Mouse (Mus musculus) lung, embryonic 16.5 days (tissue): Measurements from ENCODE around the gene Syne4. TPM values are rescaled to one million over a fixed set of nuclear protein-coding genes. Genes with fewer than 3 reads are reported as not detected.

Experiments
- ATAC-seq: fragments of 200-750 bp; cut with Nextera tagmentation; 2 replicates; pipeline ENCODE4 v1.8.0; 2017; ENCODE audit warnings: low read depth, mild to moderate bottlenecking, moderate library complexity
- H3K27ac ChIP-seq: fragments of 300-500 bp; sonication (generic); 2 replicates; pipeline ENCODE4 v1.5.1; 2014; ENCODE audit warnings: mild to moderate bottlenecking, control low read depth, low read length
- H3K27me3 ChIP-seq: fragments of 300-500 bp; sonication (generic); 2 replicates; pipeline ENCODE4 v1.6.1; 2014; ENCODE audit warnings: low read depth, low read length, mixed read lengths; ENCODE audit not compliant: control insufficient read depth, insufficient read depth
- H3K36me3 ChIP-seq: fragments of 300-500 bp; sonication (generic); 2 replicates; pipeline ENCODE4 v1.6.1; 2014; ENCODE audit warnings: low read length; ENCODE audit not compliant: control insufficient read depth, insufficient read depth
- H3K4me1 ChIP-seq: fragments of 300-500 bp; sonication (generic); replicated peaks from 2 replicates; pipeline ENCODE4 v1.6.1; 2014; ENCODE audit warnings: low read length, mixed read lengths; ENCODE audit not compliant: control insufficient read depth, insufficient read depth
- H3K4me2 ChIP-seq: fragments of 300-500 bp; sonication (generic); 2 replicates; pipeline ENCODE4 v1.6.1; 2014; ENCODE audit warnings: low read depth, low read length, control low read depth
- H3K4me3 ChIP-seq: fragments of 300-500 bp; sonication (generic); 2 replicates; pipeline ENCODE4 v1.5.1; 2014; ENCODE audit warnings: mild to moderate bottlenecking, low read length, control low read depth
- H3K9ac ChIP-seq: fragments of 300-500 bp; sonication (generic); 2 replicates; pipeline ENCODE4 v1.6.1; 2014; ENCODE audit warnings: low read length, control low read depth
- H3K9me3 ChIP-seq: fragments of 300-500 bp; sonication (generic); 2 replicates; pipeline ENCODE4 v1.6.1; 2016; ENCODE audit warnings: low read length; ENCODE audit not compliant: control insufficient read depth
- WGBS: fragments of 180-500 bp; shearing (Covaris S2); extraction: QIAGEN DNeasy Blood & Tissue Kit; methylation state at CpG from one replicate; pipeline ENCODE4 v1.1.7; 2014; 5-methylcytosine and 5-hydroxymethylcytosine counted together
- polyA plus RNA-seq: library from polyadenylated mRNA; unstranded; fragments of >200 nt; fragmentation: Nextera tagmentation; extraction: Ambion mirVana; gene quantifications from 2 replicates; pipeline ENCODE4 v1.2.1, GENCODE M21; 2015

The Syne4 gene
- 32.5 and 33.6 TPM in 2 replicates for polyA plus RNA-seq

- Histone ChIP-seq H3K4me1 (peaks cover 2% of the 10 kb centered on the region), H3K9ac (peak within 1 kb of the TSS; percentile 61), H3K9me3 (no peaks in the 10 kb centered on the region), H3K27me3 (no peaks in the 10 kb centered on the region), H3K27ac (peak within 1 kb of the TSS; percentile 27; the same call in 1 of the 2 replicates), H3K4me2 (peak within 1 kb of the TSS; percentile 55), H3K36me3 (no peaks in the 10 kb centered on the region), H3K4me3 (peak within 1 kb of the TSS; percentile 49)
- peak; percentile 49 for ATAC-seq
- 7% methylated on average over 9 of the region's 9 CpGs for WGBS
Observed at GRCm38 (mm10) chr7:30314721-30315155, at the start of gene Syne4. Gene Syne4, plus strand, starts transcription at chr7:30314807.

DNA sequence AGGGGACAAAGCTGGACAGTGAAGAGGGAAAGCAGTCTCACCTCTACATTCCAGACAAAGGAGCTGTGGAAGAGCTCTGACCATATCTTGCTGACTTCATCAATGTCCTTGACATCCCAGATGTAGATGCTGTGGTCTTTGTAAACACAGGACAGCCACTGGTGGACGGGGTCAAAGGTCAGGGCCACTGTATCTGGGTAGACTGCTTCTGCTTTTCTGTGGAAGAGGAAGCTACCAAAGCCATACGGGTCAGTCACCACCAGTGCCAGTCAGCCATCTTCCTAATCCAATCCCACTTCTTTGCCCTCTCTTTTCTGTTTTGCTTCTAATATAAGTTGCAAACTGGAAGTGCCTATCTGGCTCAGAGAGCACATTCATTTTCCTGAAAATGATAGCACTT, 49.6 kb upstream of the Syne4 start:
- H3K36me3 ChIP-seq: peaks cover 4% of the 10 kb centered on the region; the same call in 1 of the 2 replicates
- no peak overlapping the region for H3K9ac ChIP-seq
- no peaks in the 10 kb centered on the region for H3K4me1 ChIP-seq
- H3K9me3 ChIP-seq: no peaks in the 10 kb centered on the region
- WGBS: 63% methylated on average over 2 of the region's 2 CpGs
- H3K27me3 ChIP-seq: no peaks in the 10 kb centered on the region
- no peak overlapping the region for H3K4me3 ChIP-seq
- H3K4me2 ChIP-seq: no peak overlapping the region
- ATAC-seq: no peak
- H3K27ac ChIP-seq: no peak overlapping the region

DNA sequence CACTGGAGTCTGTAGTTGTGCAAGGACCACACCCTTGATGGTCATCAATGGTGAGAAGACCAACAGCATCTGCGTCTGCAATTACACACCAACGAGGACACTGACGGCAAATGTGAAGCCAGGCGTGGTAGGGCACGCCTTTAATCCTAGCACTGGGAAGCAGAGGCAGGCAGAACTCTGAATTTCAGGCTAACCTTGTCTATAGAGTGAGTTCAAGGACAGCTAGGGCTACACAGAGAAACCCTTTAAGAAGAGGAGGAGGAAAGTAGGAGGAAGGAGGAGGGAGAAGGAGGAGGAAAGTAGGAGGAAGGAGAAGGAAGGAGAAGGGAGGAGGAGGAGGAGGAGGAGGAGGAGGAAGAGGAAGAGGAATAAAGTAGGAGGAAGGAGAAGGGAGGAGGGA, 49.1 kb upstream of the Syne4 start:
- H3K36me3 ChIP-seq: peaks cover 4% of the 10 kb centered on the region; the same call in 1 of the 2 replicates
- H3K27ac ChIP-seq: no peak overlapping the region
- H3K9ac ChIP-seq: no peak overlapping the region
- H3K4me1 ChIP-seq: no peaks in the 10 kb centered on the region
- WGBS: 92% methylated on average over 5 of the region's 5 CpGs
- no peak for ATAC-seq
- H3K4me2 ChIP-seq: no peak overlapping the region
- H3K27me3 ChIP-seq: no peaks in the 10 kb centered on the region
- no peak overlapping the region for H3K4me3 ChIP-seq
- no peaks in the 10 kb centered on the region for H3K9me3 ChIP-seq

GRCm38 (mm10) chr7:30265935-30266334, 48.7 kb upstream of the Syne4 start:
- no peak for ATAC-seq
- WGBS: 88% methylated on average over 7 of the region's 7 CpGs
- no peak overlapping the region for H3K9ac ChIP-seq
- no peaks in the 10 kb centered on the region for H3K4me1 ChIP-seq
- H3K4me3 ChIP-seq: no peak overlapping the region
- no peak overlapping the region for H3K27ac ChIP-seq
- H3K4me2 ChIP-seq: no peak overlapping the region
- H3K9me3 ChIP-seq: no peaks in the 10 kb centered on the region
- H3K36me3 ChIP-seq: peaks cover 4% of the 10 kb centered on the region; the same call in 1 of the 2 replicates
- H3K27me3 ChIP-seq: no peaks in the 10 kb centered on the region

- Histone ChIP-seq H3K4me2 (no peak overlapping the region), H3K27ac (no peak overlapping the region), H3K4me1 (no peaks in the 10 kb centered on the region), H3K4me3 (no peak overlapping the region), H3K9ac (no peak overlapping the region), H3K9me3 (no peaks in the 10 kb centered on the region), H3K36me3 (0 out of 2 replicates have a peak, but pooled peaks cover 4% of the 10 kb centered on the region), H3K27me3 (no peaks in the 10 kb centered on the region)
- no peak for ATAC-seq
- WGBS: 65% methylated on average over 3 of the region's 3 CpGs
Observed at GRCm38 (mm10) chr7:30266780-30267179, 47.8 kb upstream of the Syne4 start.

DNA sequence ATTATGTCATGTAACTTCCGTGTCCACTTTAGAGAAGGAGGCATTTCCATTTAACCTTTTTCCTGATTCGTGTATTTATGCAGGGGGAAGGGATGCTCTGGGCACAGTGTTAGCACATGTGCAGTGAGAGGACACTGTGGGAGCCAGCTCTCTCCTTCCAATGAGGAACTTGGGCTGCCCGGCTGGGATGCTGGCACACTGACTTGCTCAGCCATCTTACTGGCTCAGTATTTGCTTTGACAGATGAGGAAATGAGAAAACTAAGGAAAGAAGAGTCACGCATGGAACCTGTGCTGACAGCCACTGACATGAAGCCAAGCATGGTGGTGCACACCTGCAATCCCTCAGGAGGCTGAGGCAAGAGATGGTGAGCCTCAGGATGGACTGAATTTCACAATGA, 45.0 kb upstream of the Syne4 start:
- Histone ChIP-seq H3K27ac (no peak overlapping the region), H3K9me3 (no peaks in the 10 kb centered on the region), H3K4me2 (no peak overlapping the region), H3K4me1 (no peaks in the 10 kb centered on the region), H3K36me3 (0 out of 2 replicates have a peak, but pooled peaks cover 4% of the 10 kb centered on the region), H3K9ac (no peak overlapping the region), H3K27me3 (no peaks in the 10 kb centered on the region), H3K4me3 (no peak overlapping the region)
- ATAC-seq: no peak
- 90% methylated on average over 4 of the region's 4 CpGs for WGBS

DNA sequence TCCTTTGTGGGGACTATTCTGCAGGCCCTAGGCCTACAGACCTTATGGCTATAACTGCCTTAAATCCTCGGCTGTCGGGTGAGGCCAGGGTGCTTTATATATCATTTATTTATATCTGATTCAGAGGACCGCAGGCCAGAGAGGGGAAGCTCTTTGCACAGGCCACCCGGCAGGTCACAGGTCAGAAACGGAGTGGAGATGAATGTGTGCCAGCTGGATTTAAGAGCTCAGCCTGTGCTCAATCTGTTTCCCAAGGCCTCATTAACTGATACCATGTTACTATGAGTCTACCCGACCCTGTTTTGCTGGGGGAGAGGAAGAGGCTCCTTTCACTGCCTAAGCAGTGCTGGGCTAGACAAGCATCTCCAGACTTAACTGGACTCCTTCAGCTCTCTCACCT, 40.2 kb upstream of the Syne4 start:
- peaks cover 2% of the 10 kb centered on the region; the same call in 1 of the 2 replicates for H3K4me1 ChIP-seq
- no peak overlapping the region for H3K9ac ChIP-seq
- H3K27ac ChIP-seq: 0 out of 2 replicates have a peak overlapping the region, but pooled peaks have one; percentile 3
- peak; percentile 52 for ATAC-seq
- no peaks in the 10 kb centered on the region for H3K27me3 ChIP-seq
- H3K36me3 ChIP-seq: no peaks in the 10 kb centered on the region
- whole genome bisulfite sequencing: 40% methylated on average over 6 of the region's 6 CpGs
- H3K4me3 ChIP-seq: no peak overlapping the region
- H3K4me2 ChIP-seq: no peak overlapping the region
- H3K9me3 ChIP-seq: no peaks in the 10 kb centered on the region

DNA sequence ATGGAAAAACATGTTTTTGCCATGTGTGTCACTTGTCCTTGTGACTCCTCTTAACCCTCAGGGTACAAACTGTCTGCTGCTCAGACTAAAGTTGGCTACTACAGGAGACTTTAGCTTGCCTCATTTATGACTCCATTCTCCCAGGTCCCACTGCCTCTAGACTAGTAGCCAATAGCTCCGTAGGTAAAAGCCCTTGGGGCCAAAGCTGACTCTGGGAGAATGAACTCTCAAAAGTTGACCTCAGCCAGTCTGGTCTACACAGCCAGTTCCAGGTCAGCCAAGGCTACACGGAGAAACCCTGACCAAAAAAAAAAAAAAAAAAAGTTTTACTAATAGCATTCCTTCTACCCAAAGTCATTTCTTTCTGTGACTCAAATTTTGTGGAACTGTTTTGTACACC, 35.7 kb upstream of the Syne4 start:
- Histone ChIP-seq H3K36me3 (no peaks in the 10 kb centered on the region), H3K27me3 (no peaks in the 10 kb centered on the region), H3K27ac (no peak overlapping the region), H3K4me3 (no peak overlapping the region), H3K9ac (no peak overlapping the region), H3K4me1 (peaks cover 10% of the 10 kb centered on the region), H3K4me2 (peak overlapping the region; percentile 97), H3K9me3 (no peaks in the 10 kb centered on the region)
- WGBS: 49% methylated on average over 2 of the region's 2 CpGs
- ATAC-seq: no peak

DNA sequence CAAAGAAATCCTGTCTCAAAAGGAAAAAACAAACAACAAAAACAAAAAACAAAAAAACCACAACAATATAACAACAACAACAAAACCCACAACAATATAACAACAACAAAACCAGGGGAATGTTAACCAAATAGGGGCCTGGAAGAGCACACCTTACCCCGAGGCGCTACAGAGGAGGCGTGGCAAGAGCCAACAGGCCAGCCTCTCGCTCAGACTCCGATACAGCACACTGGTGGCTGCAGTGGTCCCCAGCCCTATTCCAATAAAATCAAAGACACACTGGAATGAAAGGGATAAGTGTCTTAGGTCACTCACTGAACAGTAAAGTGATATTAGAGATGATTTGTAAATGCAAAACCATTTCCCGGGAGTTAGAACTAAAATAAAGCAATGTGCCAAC, 35.1 kb upstream of the Syne4 start:
- H3K27ac ChIP-seq: peak overlapping the region; percentile 99; the same call in 1 of the 2 replicates
- H3K27me3 ChIP-seq: no peaks in the 10 kb centered on the region
- WGBS: 0% methylated on average over 6 of the region's 6 CpGs
- no peaks in the 10 kb centered on the region for H3K9me3 ChIP-seq
- H3K36me3 ChIP-seq: no peaks in the 10 kb centered on the region
- peaks cover 10% of the 10 kb centered on the region for H3K4me1 ChIP-seq
- ATAC-seq: 0 out of 2 replicates have a peak, but pooled peaks have one; percentile 19
- peak overlapping the region; percentile 97 for H3K4me2 ChIP-seq
- H3K4me3 ChIP-seq: peak overlapping the region; percentile 90
- H3K9ac ChIP-seq: peak overlapping the region; percentile 75
